Mouse (Mus musculus): ENCODE data around the gene Slc25a35.
A peak's percentile ranks its signal among the peaks of the same experiment; 100 is the strongest.
"Not testable (repeated sequence)": the region's sequence is repeated elsewhere in the genome, so short reads cannot be mapped to it uniquely, and the experiment has no call there.

Gene Slc25a35

GRCm38 (mm10) chr11:68961596-68961995 lies 6.3 kb upstream of the Slc25a35 start:
- DNase-seq (ENCODE audit: low read depth), result no peak

DNA sequence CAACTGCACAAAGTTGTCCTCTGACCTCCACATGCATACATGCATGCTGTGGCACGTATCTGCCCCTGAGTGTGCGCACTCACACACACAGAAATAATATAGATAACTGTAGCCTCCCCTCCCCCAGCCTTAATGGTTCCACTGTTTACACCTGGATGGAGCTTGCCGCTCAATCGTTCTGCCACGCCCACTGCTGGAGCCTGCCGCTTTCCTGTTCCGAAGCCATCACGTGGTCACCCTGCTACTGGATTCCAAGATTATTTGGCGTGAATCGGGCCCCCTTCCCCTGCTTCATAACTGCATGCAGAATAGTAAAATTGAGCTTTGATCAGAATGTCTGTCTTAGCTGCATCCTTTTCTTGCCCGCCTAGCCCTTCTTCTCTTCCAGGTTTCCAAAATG lies 5.8 kb upstream of the Slc25a35 start:
- not testable (repeated sequence) for DNase-seq (ENCODE audit: low read depth)

DNA sequence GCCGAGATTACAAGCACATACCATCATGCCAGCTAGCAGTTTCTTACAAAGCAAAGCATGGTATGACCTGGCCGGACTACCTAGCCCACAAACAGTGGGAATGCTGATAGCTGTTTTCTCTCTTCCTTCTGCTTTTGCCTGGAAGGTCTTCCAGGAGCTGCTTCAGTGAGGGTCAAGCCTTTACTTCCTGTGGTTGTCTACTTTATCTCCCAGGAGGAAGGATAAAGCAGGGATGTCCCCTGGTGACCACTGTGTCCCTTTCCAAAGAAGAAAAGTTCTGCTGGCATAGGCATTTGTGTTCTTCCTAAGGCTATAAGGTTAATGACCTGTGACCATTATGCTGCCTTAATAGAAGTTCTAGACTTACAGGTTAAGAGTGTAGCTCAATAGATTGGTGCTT lies 4.5 kb upstream of the Slc25a35 start:
- no peak for DNase-seq (ENCODE audit: low read depth)

DNA sequence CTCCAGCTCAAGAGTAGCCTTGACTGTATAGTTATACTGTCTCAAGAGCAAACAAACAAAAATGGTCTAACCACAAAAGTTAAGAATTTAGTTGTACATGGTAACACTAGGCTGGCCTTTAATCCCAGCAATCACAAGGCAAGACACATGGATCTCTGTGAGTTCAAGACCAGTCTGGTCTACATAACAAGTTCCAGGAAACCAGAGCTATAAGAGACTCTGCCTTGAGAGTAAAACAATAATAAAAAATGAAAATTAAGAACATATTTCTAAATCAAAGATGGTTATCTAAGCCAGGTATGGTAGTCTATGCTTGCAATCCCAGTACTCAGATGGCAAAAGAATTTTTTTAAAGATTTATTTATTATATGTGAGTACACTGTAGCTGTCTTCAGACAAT lies 2.9 kb upstream of the Slc25a35 start:
- no peak for DNase-seq (ENCODE audit: low read depth)

GRCm38 (mm10) chr11:68965845-68966244 lies 2.1 kb upstream of the Slc25a35 start:
- DNase-seq (ENCODE audit: low read depth), result peak; percentile 92

DNA sequence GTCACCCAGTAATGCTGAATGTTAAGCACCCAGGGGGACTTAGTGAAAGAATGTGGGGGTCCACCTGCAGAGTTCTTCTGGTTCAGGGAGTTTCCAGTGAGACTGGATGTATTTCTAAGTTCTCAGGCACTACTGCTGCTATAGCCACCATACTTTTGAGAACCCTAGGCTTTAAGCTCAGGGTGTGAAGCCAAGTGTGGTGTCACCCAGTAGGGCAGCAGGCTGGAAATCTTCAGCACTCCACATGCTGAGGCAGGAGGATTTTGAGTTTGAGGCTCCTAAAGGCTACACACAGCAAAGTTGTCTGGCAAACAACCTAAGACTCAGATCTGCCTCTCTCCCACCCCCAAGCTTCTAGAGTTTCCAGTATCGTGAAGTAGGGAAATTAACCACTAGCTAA lies 1.4 kb upstream of the Slc25a35 start:
- peak; percentile 40 for DNase-seq (ENCODE audit: low read depth)

GRCm38 (mm10) chr11:68968752-68969151 lies 821 bp downstream of the Slc25a35 start:
- DNase-seq (ENCODE audit: low read depth), result no peak

DNA sequence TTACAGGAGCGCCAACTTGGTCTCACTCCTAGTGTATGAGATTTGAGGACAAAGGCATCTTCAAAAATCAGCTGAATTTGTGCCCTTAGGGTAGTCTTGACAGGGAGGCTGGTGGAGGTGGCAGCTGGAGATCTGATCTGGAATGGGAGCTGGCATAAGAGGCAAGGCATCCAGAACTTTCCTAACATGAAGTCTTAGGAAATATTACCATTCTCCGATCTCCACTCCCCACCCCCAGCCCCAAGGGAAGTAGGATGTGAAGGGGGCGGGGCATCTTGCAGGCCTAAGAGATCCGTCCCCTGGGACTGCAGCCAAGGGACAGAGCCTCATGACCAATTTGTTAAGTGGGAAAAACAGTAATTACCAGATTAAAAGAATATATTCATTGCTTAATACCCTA lies 2.3 kb downstream of the Slc25a35 start:
- DNase-seq (ENCODE audit: low read depth), result no peak

DNA sequence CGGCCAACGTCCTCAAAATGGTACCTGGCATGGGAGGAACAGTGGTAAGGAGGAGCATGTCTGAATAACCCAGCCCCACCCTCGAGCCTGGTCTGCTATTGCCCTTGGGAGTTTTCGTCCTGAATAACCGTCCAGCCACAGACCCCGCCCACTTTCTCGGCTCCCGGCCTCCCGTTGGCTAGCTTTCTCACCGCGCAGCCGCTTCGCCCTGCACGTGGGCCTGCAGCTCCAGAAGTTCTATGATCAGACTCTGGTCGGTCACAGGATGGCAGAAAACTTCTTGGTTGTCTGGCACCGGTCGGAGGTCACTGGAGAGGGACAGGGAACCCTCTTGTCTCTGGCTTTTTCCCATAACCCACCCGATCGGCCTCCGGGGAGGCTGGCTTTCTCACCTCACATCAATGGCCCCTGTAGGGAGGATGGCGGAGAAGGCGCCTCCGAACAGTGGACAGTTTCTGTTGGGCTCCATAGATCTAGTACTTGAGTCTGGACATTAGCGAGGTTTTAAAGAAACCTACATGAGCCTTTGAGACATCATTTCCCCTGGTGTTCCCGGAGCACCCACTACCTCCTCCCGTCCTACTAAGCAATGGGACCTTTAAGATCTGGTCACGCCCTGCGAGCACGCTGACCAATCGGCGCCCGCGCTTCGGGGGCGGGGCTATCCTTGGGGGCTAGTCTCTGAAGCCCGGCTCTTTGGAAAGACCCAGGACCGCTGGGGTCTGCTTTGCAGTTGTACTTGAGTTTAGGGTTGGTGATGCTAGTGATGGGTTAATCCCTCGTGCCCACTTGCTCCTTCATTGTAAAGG lies 5.5 kb downstream of the Slc25a35 start:
- DNase-seq (ENCODE audit: low read depth), result peak; percentile 88

- DNase-seq (ENCODE audit: low read depth), result no peak
Measured at GRCm38 (mm10) chr11:68974059-68974450, 6.1 kb downstream of the Slc25a35 start.

DNA sequence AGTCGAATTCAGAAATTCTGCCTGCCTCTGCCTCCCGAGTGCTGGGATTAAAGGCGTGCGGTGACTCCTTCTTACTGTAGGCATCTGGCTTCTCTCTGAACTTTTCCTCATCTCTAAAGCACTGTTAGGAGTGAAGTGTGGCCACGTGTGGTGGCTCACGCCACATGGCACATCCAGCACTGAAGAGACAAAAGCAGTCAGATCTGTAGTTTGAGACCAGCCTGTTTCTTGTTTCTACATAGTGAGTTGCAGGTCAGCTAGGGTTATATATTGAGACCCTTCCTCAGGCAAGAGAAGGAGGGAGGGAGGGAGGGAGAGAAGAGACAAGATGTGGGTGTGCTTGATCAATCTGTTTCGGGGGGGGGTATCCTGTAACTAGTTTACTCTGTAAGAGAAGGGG lies 7.2 kb downstream of the Slc25a35 start, which contains the start of gene Rangrf:
TSS of gene Rangrf (minus strand) at position 101 of the 400 bp plus-strand sequence.
- DNase-seq (ENCODE audit: low read depth), result no peak

- DNase-seq (ENCODE audit: low read depth), result no peak
Measured at GRCm38 (mm10) chr11:68975601-68976000, 7.7 kb downstream of the Slc25a35 start.

DNA sequence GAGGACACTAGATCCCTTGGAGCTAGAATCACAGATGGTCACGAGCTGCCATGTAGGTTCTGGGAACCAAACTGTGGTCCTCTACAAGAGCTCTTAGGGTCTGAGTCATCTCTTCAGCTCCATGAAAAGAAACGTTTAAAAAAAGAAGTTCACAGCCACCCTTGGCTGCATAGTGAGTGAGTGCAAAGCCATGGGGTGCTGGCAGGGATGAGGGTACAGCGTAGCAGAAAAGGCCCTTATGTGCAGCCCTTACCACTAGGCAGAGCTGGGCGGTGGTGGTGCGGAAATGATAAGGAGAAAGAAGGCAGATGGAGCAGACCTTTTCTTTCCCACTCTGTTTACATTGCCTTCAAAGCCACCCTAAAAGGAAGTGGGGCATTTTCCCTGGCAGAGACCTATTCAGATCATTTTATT lies 11.4 kb downstream of the Slc25a35 start:
- DNase-seq (ENCODE audit: low read depth), result no peak

DNA sequence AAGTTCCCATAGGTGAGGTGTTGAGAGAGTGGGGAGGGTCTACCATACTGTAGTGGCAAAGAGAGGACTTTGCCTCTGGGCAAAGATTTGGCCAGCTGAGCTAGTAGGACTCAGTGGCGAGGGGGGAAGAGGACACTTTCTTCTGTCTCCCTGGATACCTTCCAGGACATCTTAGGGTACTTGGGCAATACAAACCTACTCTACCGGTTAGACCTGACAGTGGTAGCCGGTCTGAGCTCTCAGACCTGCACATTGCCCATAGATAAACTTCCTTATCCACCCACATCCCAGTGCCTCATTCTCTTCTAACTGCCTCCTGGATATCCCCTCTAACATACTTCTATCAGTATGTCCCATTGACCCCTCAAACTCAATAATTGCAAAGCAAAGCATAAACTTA lies 13.0 kb downstream of the Slc25a35 start:
- DNase-seq (ENCODE audit: low read depth), result no peak

GRCm38 (mm10) chr11:68982639-68983369 lies 14.9 kb downstream of the Slc25a35 start:
- peak; percentile 81 for DNase-seq (ENCODE audit: low read depth)

GRCm38 (mm10) chr11:68987365-68987882 lies 19.5 kb downstream of the Slc25a35 start:
- DNase-seq (ENCODE audit: low read depth), result no peak

GRCm38 (mm10) chr11:68988341-68988740 lies 20.4 kb downstream of the Slc25a35 start:
- no peak for DNase-seq (ENCODE audit: low read depth)

DNA sequence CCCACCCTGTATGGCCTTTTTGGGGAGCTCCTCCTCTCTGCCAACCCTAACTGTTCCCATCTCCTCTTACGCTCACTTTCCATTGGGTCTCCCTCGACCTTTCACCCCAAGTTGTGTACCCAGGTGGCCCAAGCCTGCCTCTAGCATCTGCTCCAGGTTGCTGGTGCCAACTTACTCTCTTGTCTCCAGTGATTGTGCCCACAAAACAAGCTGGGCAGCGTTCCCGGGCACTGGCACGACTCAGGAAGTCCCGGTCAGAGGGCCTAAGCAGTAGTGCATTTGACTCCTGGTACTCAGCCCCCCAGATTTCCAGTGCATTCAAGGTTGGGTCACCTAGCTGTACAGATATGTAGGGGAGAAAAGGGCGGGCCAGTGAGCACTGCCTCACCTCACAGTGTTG lies 25.2 kb downstream of the Slc25a35 start:
- DNase-seq (ENCODE audit: low read depth), result no peak

- DNase-seq (ENCODE audit: low read depth), result peak; percentile 43
Measured at GRCm38 (mm10) chr11:68994377-68994776, 26.4 kb downstream of the Slc25a35 start.

DNA sequence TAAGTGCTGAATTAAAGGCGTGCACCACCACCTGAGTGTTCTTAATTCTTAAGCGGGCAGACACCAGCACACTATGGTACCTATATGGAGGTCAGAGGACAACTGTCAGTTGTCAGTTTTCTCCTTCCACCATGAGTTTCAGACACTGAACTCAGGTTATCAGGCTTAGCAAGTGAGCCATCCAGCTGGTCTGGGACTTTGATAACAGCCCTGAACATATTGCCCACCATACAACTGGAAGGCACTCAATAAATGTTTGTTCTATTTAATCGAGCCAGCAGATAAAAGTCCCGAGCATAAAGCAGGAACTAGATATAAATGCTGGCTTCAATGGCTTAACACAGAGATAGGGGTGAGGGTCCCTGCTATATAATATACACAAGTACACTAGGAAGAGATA lies 29.1 kb downstream of the Slc25a35 start:
- no peak for DNase-seq (ENCODE audit: low read depth)

DNA sequence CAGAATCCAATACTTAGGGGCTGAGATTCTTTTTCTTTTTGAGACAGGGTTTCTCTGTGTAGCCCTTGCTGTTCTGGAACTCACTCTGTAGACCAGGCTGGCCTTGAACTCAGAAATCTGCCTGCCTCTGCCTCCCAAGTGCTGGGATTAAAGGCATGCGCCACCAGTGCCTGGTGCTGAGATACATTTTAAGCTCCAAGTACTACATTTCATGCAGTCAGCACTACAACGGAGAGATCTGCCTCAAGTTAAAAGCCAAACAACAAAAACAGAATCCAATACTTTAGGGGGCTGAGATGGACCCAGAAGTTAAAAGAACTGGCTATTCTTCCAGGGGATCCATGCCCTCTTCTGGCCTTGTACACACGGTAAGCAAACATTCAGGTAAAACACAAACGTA lies 34.9 kb downstream of the Slc25a35 start:
- DNase-seq (ENCODE audit: low read depth), result not testable (repeated sequence)

DNA sequence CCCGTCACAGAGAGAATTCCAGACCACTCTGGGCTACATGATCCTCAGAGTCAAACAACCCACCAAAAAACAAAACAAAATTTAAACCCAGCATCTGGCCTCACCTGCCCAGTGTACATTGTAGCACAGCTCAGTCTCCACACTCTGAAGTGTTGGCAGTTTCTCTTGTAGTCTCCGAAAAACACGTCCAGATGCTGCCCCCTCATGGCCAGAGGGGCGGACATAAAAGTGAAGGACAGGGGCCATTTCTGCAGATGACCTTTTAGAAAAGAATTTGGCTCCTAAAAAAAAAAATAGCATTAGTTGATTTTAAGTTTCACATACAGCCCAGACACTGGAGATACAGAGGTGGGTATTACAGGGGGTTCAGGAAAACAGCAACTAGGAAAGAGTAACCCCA lies 35.7 kb downstream of the Slc25a35 start:
- no peak for DNase-seq (ENCODE audit: low read depth)

DNA sequence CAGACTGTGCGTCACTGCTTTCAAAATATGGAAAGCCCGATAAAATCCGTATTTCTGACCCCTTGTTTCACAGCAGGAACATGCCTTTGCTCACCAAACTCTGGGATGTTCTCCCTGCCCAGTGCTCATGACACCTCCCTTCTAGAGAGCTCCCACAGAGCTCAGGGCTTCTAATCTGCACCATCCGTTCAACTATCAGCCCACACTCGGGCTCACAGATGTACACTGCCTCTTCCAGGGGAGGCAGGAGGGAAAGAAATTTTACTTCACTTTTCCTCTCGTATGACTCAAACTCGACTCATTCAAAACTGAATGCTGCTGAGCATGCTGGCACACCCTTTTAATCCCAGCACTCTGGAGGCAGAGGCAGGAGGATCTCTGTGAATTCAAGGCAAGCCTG lies 37.3 kb downstream of the Slc25a35 start:
- no peak for DNase-seq (ENCODE audit: low read depth)
